Mouse (Mus musculus): Measurements from ENCODE around the gene Chn2. TPM values are rescaled to one million over a fixed set of nuclear protein-coding genes. Genes with fewer than 3 reads are reported as not detected.

Gene Chn2
- polyA plus RNA-seq, 1 experiment from 2014 or later = 29.2 TPM

GRCm38 (mm10) chr6:54018038-54018437 is 21.3 kb upstream of the Chn2 start:
- ATAC-seq = no peak
- H3K9me3 ChIP-seq (replicated peaks; ENCODE audit: control insufficient read depth, low read length, poor library complexity, severe bottlenecking) = no peaks in the 10 kb centered on the region
- no peak overlapping the region for H3K9ac ChIP-seq (ENCODE audit: low read depth, low read length)
- H3K4me2 ChIP-seq (ENCODE audit: low read length) = no peak overlapping the region
- no peaks in the 10 kb centered on the region for H3K27me3 ChIP-seq (ENCODE audit: control insufficient read depth, insufficient read depth, low read depth, low read length)
- H3K27ac ChIP-seq (ENCODE audit: low read length) = no peak overlapping the region
- H3K36me3 ChIP-seq (ENCODE audit: control insufficient read depth, insufficient read depth, low read length) = no peaks in the 10 kb centered on the region
- H3K4me1 ChIP-seq (ENCODE audit: control insufficient read depth, insufficient read depth, low read length) = no peaks in the 10 kb centered on the region; the same call in 1 of the 2 replicates
- WGBS = 62% methylated on average over 2 of the region's 2 CpGs
- H3K4me3 ChIP-seq (ENCODE audit: low read depth, low read length) = no peak overlapping the region

- 88% methylated on average over 5 of the region's 5 CpGs for WGBS
- Histone ChIP-seq H3K9ac (ENCODE audit: low read depth, low read length) (no peak overlapping the region), H3K4me3 (ENCODE audit: low read depth, low read length) (no peak overlapping the region), H3K27me3 (ENCODE audit: control insufficient read depth, insufficient read depth, low read depth, low read length) (no peaks in the 10 kb centered on the region), H3K4me1 (ENCODE audit: control insufficient read depth, insufficient read depth, low read length) (no peaks in the 10 kb centered on the region; the same call in 1 of the 2 replicates), H3K4me2 (ENCODE audit: low read length) (no peak overlapping the region), H3K36me3 (ENCODE audit: control insufficient read depth, insufficient read depth, low read length) (no peaks in the 10 kb centered on the region), H3K27ac (ENCODE audit: low read length) (no peak overlapping the region), H3K9me3 (replicated peaks; ENCODE audit: control insufficient read depth, low read length, poor library complexity, severe bottlenecking) (no peaks in the 10 kb centered on the region)
- ATAC-seq = no peak
Measured at GRCm38 (mm10) chr6:54018861-54019260, 20.5 kb upstream of the Chn2 start.

GRCm38 (mm10) chr6:54021123-54021789 is 18.1 kb upstream of the Chn2 start:
- H3K27ac ChIP-seq (ENCODE audit: low read length) = no peak overlapping the region
- H3K9me3 ChIP-seq (replicated peaks; ENCODE audit: control insufficient read depth, low read length, poor library complexity, severe bottlenecking) = no peaks in the 10 kb centered on the region
- H3K4me2 ChIP-seq (ENCODE audit: low read length) = peak overlapping the region; percentile 4; the same call in 1 of the 2 replicates
- no peaks in the 10 kb centered on the region for H3K36me3 ChIP-seq (ENCODE audit: control insufficient read depth, insufficient read depth, low read length)
- ATAC-seq = no peak
- no peaks in the 10 kb centered on the region for H3K27me3 ChIP-seq (ENCODE audit: control insufficient read depth, insufficient read depth, low read depth, low read length)
- H3K4me3 ChIP-seq (ENCODE audit: low read depth, low read length) = no peak overlapping the region
- 39% methylated on average over 15 of the region's 15 CpGs for WGBS
- H3K9ac ChIP-seq (ENCODE audit: low read depth, low read length) = no peak overlapping the region
- peaks cover 7% of the 10 kb centered on the region for H3K4me1 ChIP-seq (ENCODE audit: control insufficient read depth, insufficient read depth, low read length)

- no peak overlapping the region for H3K4me3 ChIP-seq (ENCODE audit: low read depth, low read length)
- no peak overlapping the region for H3K4me2 ChIP-seq (ENCODE audit: low read length)
- no peak overlapping the region for H3K9ac ChIP-seq (ENCODE audit: low read depth, low read length)
- no peak overlapping the region for H3K27ac ChIP-seq (ENCODE audit: low read length)
- no peaks in the 10 kb centered on the region for H3K27me3 ChIP-seq (ENCODE audit: control insufficient read depth, insufficient read depth, low read depth, low read length)
- ATAC-seq = no peak
- 92% methylated on average over 5 of the region's 5 CpGs for WGBS
- H3K9me3 ChIP-seq (replicated peaks; ENCODE audit: control insufficient read depth, low read length, poor library complexity, severe bottlenecking) = no peaks in the 10 kb centered on the region
- peaks cover 7% of the 10 kb centered on the region for H3K4me1 ChIP-seq (ENCODE audit: control insufficient read depth, insufficient read depth, low read length)
- H3K36me3 ChIP-seq (ENCODE audit: control insufficient read depth, insufficient read depth, low read length) = no peaks in the 10 kb centered on the region
Measured at GRCm38 (mm10) chr6:54023846-54024245, 15.5 kb upstream of the Chn2 start.

GRCm38 (mm10) chr6:54028706-54029105 is 10.6 kb upstream of the Chn2 start:
- ATAC-seq = no peak
- Histone ChIP-seq H3K27ac (ENCODE audit: low read length) (no peak overlapping the region), H3K27me3 (ENCODE audit: control insufficient read depth, insufficient read depth, low read depth, low read length) (no peaks in the 10 kb centered on the region; the same call in 1 of the 2 replicates), H3K36me3 (ENCODE audit: control insufficient read depth, insufficient read depth, low read length) (no peaks in the 10 kb centered on the region), H3K4me1 (ENCODE audit: control insufficient read depth, insufficient read depth, low read length) (peaks cover 7% of the 10 kb centered on the region), H3K4me2 (ENCODE audit: low read length) (no peak overlapping the region), H3K4me3 (ENCODE audit: low read depth, low read length) (no peak overlapping the region), H3K9ac (ENCODE audit: low read depth, low read length) (no peak overlapping the region), H3K9me3 (replicated peaks; ENCODE audit: control insufficient read depth, low read length, poor library complexity, severe bottlenecking) (no peaks in the 10 kb centered on the region)
- WGBS = 59% methylated on average over 1 of the region's 1 CpGs

- H3K27ac ChIP-seq (ENCODE audit: low read length) = no peak overlapping the region
- H3K36me3 ChIP-seq (ENCODE audit: control insufficient read depth, insufficient read depth, low read length) = no peaks in the 10 kb centered on the region
- H3K4me3 ChIP-seq (ENCODE audit: low read depth, low read length) = no peak overlapping the region
- peaks cover 13% of the 10 kb centered on the region for H3K4me1 ChIP-seq (ENCODE audit: control insufficient read depth, insufficient read depth, low read length)
- H3K27me3 ChIP-seq (ENCODE audit: control insufficient read depth, insufficient read depth, low read depth, low read length) = no peaks in the 10 kb centered on the region; the same call in 1 of the 2 replicates
- no peak overlapping the region for H3K9ac ChIP-seq (ENCODE audit: low read depth, low read length)
- no peaks in the 10 kb centered on the region for H3K9me3 ChIP-seq (replicated peaks; ENCODE audit: control insufficient read depth, low read length, poor library complexity, severe bottlenecking)
- H3K4me2 ChIP-seq (ENCODE audit: low read length) = no peak overlapping the region
- ATAC-seq = no peak
Measured at GRCm38 (mm10) chr6:54030351-54030750, 9.0 kb upstream of the Chn2 start.

- Histone ChIP-seq H3K9me3 (replicated peaks; ENCODE audit: control insufficient read depth, low read length, poor library complexity, severe bottlenecking) (no peaks in the 10 kb centered on the region), H3K27me3 (ENCODE audit: control insufficient read depth, insufficient read depth, low read depth, low read length) (no peaks in the 10 kb centered on the region; the same call in 1 of the 2 replicates), H3K4me1 (ENCODE audit: control insufficient read depth, insufficient read depth, low read length) (peaks cover 9% of the 10 kb centered on the region), H3K9ac (ENCODE audit: low read depth, low read length) (no peak overlapping the region), H3K36me3 (ENCODE audit: control insufficient read depth, insufficient read depth, low read length) (no peaks in the 10 kb centered on the region), H3K27ac (ENCODE audit: low read length) (no peak overlapping the region), H3K4me3 (ENCODE audit: low read depth, low read length) (no peak overlapping the region), H3K4me2 (ENCODE audit: low read length) (no peak overlapping the region)
- no peak for ATAC-seq
- 77% methylated on average over 3 of the region's 3 CpGs for WGBS
Measured at GRCm38 (mm10) chr6:54030776-54031175, 8.6 kb upstream of the Chn2 start.

- ATAC-seq = peak; percentile 76
- Histone ChIP-seq H3K4me3 (ENCODE audit: low read depth, low read length) (no peak overlapping the region), H3K27ac (ENCODE audit: low read length) (peak overlapping the region; percentile 74), H3K9me3 (replicated peaks; ENCODE audit: control insufficient read depth, low read length, poor library complexity, severe bottlenecking) (no peaks in the 10 kb centered on the region), H3K27me3 (ENCODE audit: control insufficient read depth, insufficient read depth, low read depth, low read length) (no peaks in the 10 kb centered on the region; the same call in 1 of the 2 replicates), H3K4me1 (ENCODE audit: control insufficient read depth, insufficient read depth, low read length) (peaks cover 11% of the 10 kb centered on the region), H3K36me3 (ENCODE audit: control insufficient read depth, insufficient read depth, low read length) (no peaks in the 10 kb centered on the region), H3K9ac (ENCODE audit: low read depth, low read length) (peak overlapping the region; percentile 61; the same call in 1 of the 2 replicates), H3K4me2 (ENCODE audit: low read length) (peak overlapping the region; percentile 46)
- WGBS = under 1% methylated on average over 9 of the region's 9 CpGs
Measured at GRCm38 (mm10) chr6:54034471-54034870, 4.9 kb upstream of the Chn2 start.

- no peak overlapping the region for H3K4me3 ChIP-seq (ENCODE audit: low read depth, low read length)
- no peaks in the 10 kb centered on the region for H3K9me3 ChIP-seq (replicated peaks; ENCODE audit: control insufficient read depth, low read length, poor library complexity, severe bottlenecking)
- ATAC-seq = no peak
- H3K36me3 ChIP-seq (ENCODE audit: control insufficient read depth, insufficient read depth, low read length) = no peaks in the 10 kb centered on the region
- H3K9ac ChIP-seq (ENCODE audit: low read depth, low read length) = no peak overlapping the region
- peaks cover 13% of the 10 kb centered on the region for H3K4me1 ChIP-seq (ENCODE audit: control insufficient read depth, insufficient read depth, low read length)
- WGBS = 79% methylated on average over 3 of the region's 3 CpGs
- H3K4me2 ChIP-seq (ENCODE audit: low read length) = no peak overlapping the region
- H3K27ac ChIP-seq (ENCODE audit: low read length) = no peak overlapping the region
- no peaks in the 10 kb centered on the region; the same call in 1 of the 2 replicates for H3K27me3 ChIP-seq (ENCODE audit: control insufficient read depth, insufficient read depth, low read depth, low read length)
Measured at GRCm38 (mm10) chr6:54035548-54035947, 3.8 kb upstream of the Chn2 start.

Measured in midbrain, embryonic 16.5 days (tissue).